Mouse (Mus musculus) lung, adult 2 months (tissue): ENCODE results near the gene Bcat1. TPM values are rescaled to one million over a fixed set of nuclear protein-coding genes. Genes with fewer than 3 reads are reported as not detected.

Source experiments
- DNase-seq: peaks from one replicate; pipeline ENCODE4 v3.0.0; 2022
- H3K4me1 ChIP-seq: fragments of 200-500 bp; 2 replicates; pipeline ENCODE4 v1.6.1; 2011; ENCODE audit warnings: low read length; ENCODE audit not compliant: control insufficient read depth, insufficient read depth
- H3K4me3 ChIP-seq: fragments of 200-500 bp; replicated peaks from 2 replicates; pipeline ENCODE3; 2011; ENCODE audit warnings: low read depth, mild to moderate bottlenecking, control low read depth, low read length; ENCODE audit errors: extremely low read depth
- CTCF ChIP-seq: fragments of 200-500 bp; IDR thresholded peaks from 2 replicates; pipeline ENCODE4 v1.5.1; 2011; ENCODE audit warnings: mild to moderate bottlenecking, low read length, control low read depth; ENCODE audit not compliant: insufficient read depth
- POLR2A ChIP-seq: fragments of 200-500 bp; IDR thresholded peaks from 2 replicates; pipeline ENCODE4 v1.6.1; 2011; ENCODE audit warnings: low read depth, mild to moderate bottlenecking, control low read depth, low read length, borderline replicate concordance; ENCODE audit errors: extremely low read depth
- WGBS: fragments of 180-500 bp; shearing (Covaris S2); methylation state at CpG from one replicate; pipeline ENCODE4 v1.1.7; 2018; 5-methylcytosine and 5-hydroxymethylcytosine counted together
- polyA plus RNA-seq: library from polyadenylated mRNA; depleted of rRNA; stranded (reverse); fragments of >200 nt; gene quantifications from 2 replicates; pipeline ENCODE4 v1.2.3, GENCODE M21; 2012

Bcat1 gene
- polyA plus RNA-seq, 1 experiment: 0.21 TPM

- DNase-seq: no peak
- Histone ChIP-seq H3K4me3 (no peak overlapping the region), H3K4me1 (no peaks in the 10 kb centered on the region)
- 53% methylated on average over 1 of the region's 1 CpGs for WGBS
- TF ChIP-seq CTCF (no peak), POLR2A (no peak)
These were observed 38.4 kb downstream of the Bcat1 start for GRCm38 (mm10) chr6:145037626-145038025.

- H3K4me3 ChIP-seq: no peak overlapping the region
- no peaks in the 10 kb centered on the region for H3K4me1 ChIP-seq
- WGBS: 90% methylated on average over 9 of the region's 9 CpGs
- TF ChIP-seq POLR2A (no peak), CTCF (no peak)
- DNase-seq: no peak
These were observed 40.6 kb downstream of the Bcat1 start for GRCm38 (mm10) chr6:145035412-145035811.

- 77% methylated on average over 9 of the region's 9 CpGs for WGBS
- TF ChIP-seq POLR2A (no peak), CTCF (no peak)
- DNase-seq: no peak
- H3K4me1 ChIP-seq: no peaks in the 10 kb centered on the region
- H3K4me3 ChIP-seq: no peak overlapping the region
These were observed 45.4 kb downstream of the Bcat1 start for GRCm38 (mm10) chr6:145030587-145030986.

- no peak for TF ChIP-seq CTCF
- TF ChIP-seq POLR2A: no peak
- H3K4me1 ChIP-seq: no peaks in the 10 kb centered on the region
- WGBS: 88% methylated on average over 8 of the region's 8 CpGs
- no peak for DNase-seq
- H3K4me3 ChIP-seq: no peak overlapping the region
These were observed 52.0 kb downstream of the Bcat1 start for GRCm38 (mm10) chr6:145023990-145024389.

- no peaks in the 10 kb centered on the region for H3K4me1 ChIP-seq
- DNase-seq: no peak
- no peak for TF ChIP-seq POLR2A
- peak; percentile 33 for TF ChIP-seq CTCF
- no peak overlapping the region for H3K4me3 ChIP-seq
- WGBS: 80% methylated on average over 14 of the region's 14 CpGs
These were observed 52.8 kb downstream of the Bcat1 start for GRCm38 (mm10) chr6:145022966-145023725.

GRCm38 (mm10) chr6:145022349-145022748 lies 53.6 kb downstream of the Bcat1 start:
- WGBS: 35% methylated on average over 5 of the region's 5 CpGs
- TF ChIP-seq CTCF: no peak
- no peak for TF ChIP-seq POLR2A
- H3K4me1 ChIP-seq: no peaks in the 10 kb centered on the region
- DNase-seq: no peak
- H3K4me3 ChIP-seq: no peak overlapping the region

GRCm38 (mm10) chr6:145020553-145020952 lies 55.4 kb downstream of the Bcat1 start:
- TF ChIP-seq CTCF (no peak), POLR2A (no peak)
- H3K4me3 ChIP-seq: no peak overlapping the region
- 64% methylated on average over 4 of the region's 4 CpGs for WGBS
- no peak for DNase-seq
- no peaks in the 10 kb centered on the region for H3K4me1 ChIP-seq

GRCm38 (mm10) chr6:145018295-145018694 lies 57.7 kb downstream of the Bcat1 start:
- no peak for DNase-seq
- Histone ChIP-seq H3K4me3 (no peak overlapping the region), H3K4me1 (no peaks in the 10 kb centered on the region)
- TF ChIP-seq POLR2A (no peak), CTCF (no peak)
- whole genome bisulfite sequencing: 83% methylated on average over 5 of the region's 5 CpGs

GRCm38 (mm10) chr6:145017508-145017907 lies 58.5 kb downstream of the Bcat1 start:
- no peak for DNase-seq

GRCm38 (mm10) chr6:145016639-145017038 lies 59.3 kb downstream of the Bcat1 start:
- 90% methylated on average over 16 of the region's 16 CpGs for WGBS
- no peak for DNase-seq
- TF ChIP-seq CTCF (no peak), POLR2A (no peak)
- Histone ChIP-seq H3K4me3 (no peak overlapping the region), H3K4me1 (no peaks in the 10 kb centered on the region)

More at GRCm38 (mm10) chr6:145017508-145017907, 58.5 kb downstream of the Bcat1 start:
- no peak overlapping the region for H3K4me3 ChIP-seq
- 88% methylated on average over 4 of the region's 4 CpGs for WGBS
- no peaks in the 10 kb centered on the region for H3K4me1 ChIP-seq
- TF ChIP-seq POLR2A (no peak), CTCF (no peak)
